Mouse (Mus musculus): ENCODE measurements at regions not wholly inside any gene's neighbourhood (a gene's known extent, or its start where the extent isn't known, plus 50 kb on each side); places are given as distances from the start of the nearest gene placed in this dataset.

- no peak for DNase-seq (ENCODE audit: extremely low read depth, low read depth)
These were observed 202.1 kb upstream of the Elac2 start for GRCm38 (mm10) chr11:64776691-64777090.

GRCm38 (mm10) chr11:64800246-64801121, 178.4 kb upstream of the Elac2 start:
- peak; percentile 12 for DNase-seq (ENCODE audit: extremely low read depth, low read depth)

DNA sequence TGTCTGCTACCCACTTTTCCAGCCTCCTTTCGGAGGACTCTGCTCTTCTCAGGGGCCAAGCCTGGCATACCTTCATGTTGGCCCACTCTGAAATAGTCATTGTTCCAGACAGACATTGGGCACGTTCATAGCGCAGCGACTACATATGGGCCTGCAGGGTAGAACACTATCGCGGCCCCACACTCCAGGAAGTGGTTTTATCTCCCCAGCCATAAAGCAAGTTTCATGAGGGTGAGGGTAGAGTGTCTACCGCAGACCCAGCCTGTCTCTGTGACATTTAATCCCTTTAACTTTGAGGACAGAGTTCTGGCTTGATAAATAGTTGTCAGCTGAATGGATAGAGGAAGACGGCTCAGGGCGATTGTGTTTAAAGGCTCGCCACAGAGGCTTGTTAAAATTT, 177.5 kb upstream of the Elac2 start:
- peak; percentile 96 for DNase-seq (ENCODE audit: extremely low read depth, low read depth)

- DNase-seq (ENCODE audit: extremely low read depth, low read depth), result no peak
These were observed 173.3 kb upstream of the Elac2 start for GRCm38 (mm10) chr11:64805567-64805966.

- DNase-seq (ENCODE audit: extremely low read depth, low read depth), result no peak
These were observed 166.4 kb upstream of the Elac2 start for GRCm38 (mm10) chr11:64812408-64812807.

GRCm38 (mm10) chr11:64829429-64829828, 149.4 kb upstream of the Elac2 start:
- DNase-seq (ENCODE audit: extremely low read depth, low read depth), result no peak

GRCm38 (mm10) chr11:64832453-64832852, 146.4 kb upstream of the Elac2 start:
- no peak for DNase-seq (ENCODE audit: extremely low read depth, low read depth)

- no peak for DNase-seq (ENCODE audit: extremely low read depth, low read depth)
These were observed 145.1 kb upstream of the Elac2 start for GRCm38 (mm10) chr11:64833786-64834185.

DNA sequence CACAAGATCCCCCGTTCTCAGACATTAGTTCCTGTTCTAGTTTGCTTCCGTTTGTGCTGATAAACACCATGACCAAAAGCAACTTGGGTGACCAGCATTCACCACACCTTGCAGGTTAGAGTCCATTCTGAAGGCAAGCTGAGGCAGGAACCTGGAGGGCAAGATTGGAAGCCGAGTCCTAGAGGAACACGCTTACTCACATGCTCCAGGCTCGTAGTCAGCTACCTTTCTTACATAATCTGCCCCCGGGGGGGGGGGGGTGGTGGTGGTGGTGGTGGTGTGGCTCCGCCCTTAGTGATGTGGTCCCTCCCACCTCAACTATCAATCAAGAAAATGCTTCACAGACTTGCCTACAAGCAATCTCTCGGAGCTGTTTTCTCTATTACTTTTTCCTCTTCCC, 142.1 kb upstream of the Elac2 start:
- DNase-seq (ENCODE audit: extremely low read depth, low read depth), result no peak

DNA sequence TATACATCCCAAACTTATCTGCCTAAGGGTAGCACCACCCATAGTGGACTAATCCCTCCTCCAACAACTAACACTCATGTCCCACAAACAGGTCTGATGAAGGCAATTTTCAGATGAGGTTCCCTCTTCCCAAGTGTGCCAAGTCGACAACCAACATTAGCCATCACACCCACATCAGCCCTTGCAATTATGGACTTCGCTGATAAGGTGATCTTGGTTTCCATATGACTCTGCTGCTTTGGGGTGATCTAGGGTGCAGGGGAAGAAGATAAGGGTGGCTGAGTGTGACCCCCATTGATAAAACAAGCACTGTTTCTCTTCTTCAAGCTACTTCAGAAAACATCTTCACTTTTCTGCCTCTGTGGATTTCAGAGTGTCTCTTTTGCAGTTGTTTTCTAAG, 137.7 kb upstream of the Elac2 start:
- peak; percentile 26 for DNase-seq (ENCODE audit: extremely low read depth, low read depth)

DNA sequence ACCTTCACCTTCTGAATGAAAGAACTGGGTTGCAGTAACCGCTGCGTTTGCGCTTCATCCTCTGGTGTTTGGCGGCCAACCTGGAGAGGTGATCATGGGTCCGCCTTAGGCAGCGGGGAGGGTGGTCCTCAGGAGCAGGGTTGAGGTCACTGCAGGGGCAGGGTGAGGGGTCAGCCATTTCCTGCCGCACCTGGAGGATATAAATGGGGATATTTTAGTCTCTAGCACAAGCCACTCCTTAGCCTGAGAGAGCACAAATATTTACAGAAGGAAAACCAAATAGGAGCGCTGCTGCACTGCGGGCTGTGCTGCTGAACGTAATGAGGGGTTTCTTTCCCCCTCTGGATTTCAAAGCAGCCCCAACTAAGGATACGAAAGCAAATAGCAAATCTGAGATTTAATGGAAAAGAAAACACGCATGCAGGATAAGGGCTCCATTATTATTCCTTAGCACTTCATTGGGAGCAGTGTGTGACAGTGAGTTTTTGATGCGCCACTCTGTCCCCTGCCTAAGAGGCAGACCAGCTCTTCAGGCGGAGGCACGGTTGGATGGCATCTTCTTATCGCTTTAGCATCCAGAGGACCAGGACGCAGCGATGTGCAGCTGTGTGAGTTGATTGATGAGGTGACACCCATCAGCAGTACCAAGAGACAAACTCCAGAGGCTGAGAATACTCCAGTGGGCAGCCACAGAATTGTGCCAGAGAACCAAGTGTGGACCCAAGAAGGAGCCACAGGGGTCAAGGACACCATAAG, 135.9 kb upstream of the Elac2 start:
- DNase-seq (ENCODE audit: extremely low read depth, low read depth), result no peak

- no peak for DNase-seq (ENCODE audit: extremely low read depth, low read depth)
These were observed 132.2 kb upstream of the Elac2 start for GRCm38 (mm10) chr11:64846577-64847147.

DNA sequence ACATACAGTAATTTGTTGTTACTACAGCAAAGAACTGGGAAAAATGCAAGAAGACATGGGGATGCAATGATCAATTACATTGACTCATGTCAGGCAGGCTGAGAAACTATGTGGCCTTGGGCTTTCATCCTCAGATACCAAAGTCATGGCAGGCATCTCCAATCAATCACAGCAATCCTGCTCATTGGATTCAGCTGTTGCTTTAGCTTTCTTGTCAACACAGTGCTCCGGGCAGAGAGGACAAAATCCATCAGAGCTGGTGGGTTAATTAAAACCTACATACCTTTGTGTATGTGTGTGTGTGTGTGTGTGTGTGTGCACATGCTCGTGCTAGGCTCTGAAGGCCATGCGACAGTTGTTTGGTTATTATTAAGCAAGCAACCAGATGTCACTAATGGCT, 119.2 kb upstream of the Elac2 start:
- DNase-seq (ENCODE audit: extremely low read depth, low read depth), result no peak

DNA sequence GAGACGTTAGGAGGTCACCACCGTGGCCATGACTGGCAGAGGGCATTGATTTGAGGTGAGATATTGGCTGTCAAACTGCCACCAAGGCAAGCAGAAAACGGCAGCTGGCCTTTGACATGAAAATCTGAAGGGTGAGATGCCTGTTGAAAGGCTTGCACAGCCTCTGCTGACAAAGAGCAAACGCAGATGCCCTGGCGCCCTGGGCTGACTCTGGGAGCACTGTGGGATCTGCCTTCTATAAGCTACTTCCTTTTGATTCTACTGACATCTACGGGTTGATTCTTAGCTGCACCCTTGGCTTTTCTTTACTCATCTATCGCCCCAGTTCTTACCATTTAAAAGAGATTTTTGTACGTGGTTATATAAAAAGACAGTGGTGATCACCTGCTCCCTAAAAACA, 98.2 kb upstream of the Elac2 start:
- DNase-seq (ENCODE audit: extremely low read depth, low read depth), result no peak

GRCm38 (mm10) chr11:64884518-64884917, 94.3 kb upstream of the Elac2 start:
- DNase-seq (ENCODE audit: extremely low read depth, low read depth), result no peak

DNA sequence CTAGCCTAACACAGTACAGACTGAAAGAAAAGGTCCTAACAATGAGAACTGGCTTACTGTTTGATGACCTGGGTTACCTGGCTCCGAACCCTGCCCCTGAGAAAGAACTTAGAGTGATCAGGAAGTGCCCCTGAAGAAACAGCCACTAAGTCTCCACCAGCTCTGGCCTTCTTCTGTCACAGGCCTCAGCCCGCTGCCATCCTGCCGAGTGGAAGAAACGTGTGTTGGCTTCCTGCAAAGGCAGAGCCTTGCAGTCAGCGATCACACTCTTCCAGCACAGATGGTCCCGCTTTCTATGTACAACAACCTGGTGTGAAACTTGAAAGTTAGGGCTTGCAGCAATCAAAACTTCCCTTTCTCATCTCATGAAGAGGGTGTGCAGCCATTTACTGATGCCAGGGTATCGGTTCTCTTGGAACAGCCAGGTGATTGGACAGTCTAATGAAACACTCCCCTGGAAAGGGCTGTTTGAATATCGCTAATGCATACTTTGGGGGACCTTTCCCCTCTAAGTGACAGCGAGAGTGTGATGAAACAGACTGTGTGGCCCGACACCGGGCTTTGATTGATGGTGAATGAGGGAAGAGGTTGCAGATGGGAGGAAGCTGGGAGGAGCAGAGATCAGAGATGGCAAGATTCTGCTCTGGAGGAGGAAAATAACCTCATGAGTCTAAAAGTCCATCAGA, 89.4 kb upstream of the Elac2 start:
- DNase-seq (ENCODE audit: extremely low read depth, low read depth), result no peak

DNA sequence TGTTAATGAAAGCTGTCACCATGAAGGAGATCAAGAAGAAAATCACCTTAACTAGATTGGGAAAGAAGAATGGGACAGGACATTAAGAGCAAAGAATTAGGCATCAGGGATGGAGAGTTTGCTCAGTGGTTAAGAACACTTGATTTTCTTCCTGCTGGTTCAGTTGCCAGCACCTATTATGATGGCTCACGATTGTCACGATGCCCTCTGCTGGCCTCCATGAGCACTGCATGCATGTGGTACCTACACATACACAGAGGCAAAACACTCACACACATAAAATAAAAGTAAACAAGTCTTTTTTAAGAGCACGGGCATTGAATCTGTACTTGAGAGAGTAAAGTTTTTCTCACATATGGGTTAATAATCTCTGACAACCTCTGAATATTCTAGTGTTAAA, 88.1 kb upstream of the Elac2 start:
- DNase-seq (ENCODE audit: extremely low read depth, low read depth), result peak; percentile 30

DNA sequence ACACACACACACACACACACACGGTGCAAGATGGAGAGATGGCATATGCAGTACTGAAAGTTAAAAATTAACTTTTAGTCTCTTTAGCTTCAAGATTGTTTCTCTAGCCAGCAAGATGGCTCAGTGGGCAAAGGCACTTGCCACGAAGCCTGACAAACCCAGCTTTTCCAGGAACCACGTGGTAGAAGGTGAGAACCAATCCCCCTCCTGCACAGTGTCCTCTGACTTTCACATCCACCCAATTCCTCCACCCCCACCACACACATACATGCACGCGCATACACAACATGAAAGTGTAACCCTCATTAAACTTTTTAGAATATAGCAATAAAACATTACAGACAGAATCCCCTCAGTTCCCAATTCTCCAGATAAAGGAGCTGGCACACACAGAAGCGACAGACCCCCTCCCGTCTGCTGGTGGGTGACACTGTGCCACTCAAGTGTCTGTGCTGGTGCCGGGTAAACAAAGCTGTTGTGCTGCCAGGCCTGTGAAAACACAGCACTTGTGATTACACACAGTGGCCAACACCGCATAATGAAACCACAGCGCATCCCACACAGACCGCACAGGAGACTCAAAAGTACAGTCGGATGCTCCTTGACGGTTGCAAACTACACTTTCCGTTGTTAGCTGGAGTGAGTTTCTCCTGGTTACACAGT, 82.9 kb upstream of the Elac2 start:
- no peak for DNase-seq (ENCODE audit: extremely low read depth, low read depth)

DNA sequence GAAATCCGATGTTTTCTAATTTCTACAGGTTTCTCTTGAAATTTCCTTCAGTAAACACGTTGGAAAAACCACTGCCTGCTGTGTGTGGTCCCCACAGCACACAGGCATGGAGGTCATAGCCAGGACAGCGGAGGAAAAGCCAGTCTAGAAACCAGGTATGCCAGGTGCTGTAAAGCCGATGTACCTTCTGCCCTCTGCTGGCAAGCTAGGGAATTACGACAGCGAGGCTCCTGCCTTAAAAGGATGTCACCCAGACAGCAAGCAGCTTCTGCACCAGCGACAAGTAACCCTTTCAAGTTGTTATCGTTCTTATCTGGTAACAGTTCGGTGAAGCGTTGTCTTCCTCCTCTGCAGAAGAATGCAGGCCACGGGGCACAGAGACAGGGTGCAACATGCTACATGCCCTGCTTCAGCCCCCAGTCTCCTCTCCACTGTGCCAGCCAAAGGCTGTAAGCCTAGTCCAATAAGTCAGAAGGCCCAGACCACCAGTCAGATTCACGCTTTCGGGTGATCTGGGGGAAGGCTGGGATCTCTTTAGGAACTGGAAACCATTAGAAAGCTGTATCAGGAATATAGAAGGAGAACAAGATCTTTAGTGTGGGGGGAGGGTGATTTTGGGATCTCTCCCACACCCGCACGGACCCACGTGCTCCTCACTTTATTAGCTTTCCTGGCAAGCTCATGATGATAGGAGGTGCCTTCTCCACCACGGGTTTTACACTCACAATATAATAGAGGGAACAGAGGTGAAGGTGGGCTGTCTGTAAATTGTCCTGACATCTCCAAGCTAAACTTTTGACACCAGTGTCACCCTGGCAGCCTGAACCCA, 79.9 kb upstream of the Elac2 start:
- DNase-seq (ENCODE audit: extremely low read depth, low read depth), result peak; percentile 8

GRCm38 (mm10) chr11:64899587-64900278, 79.1 kb upstream of the Elac2 start:
- no peak for DNase-seq (ENCODE audit: extremely low read depth, low read depth)
